Mouse (Mus musculus) hindbrain, embryonic 12.5 days (tissue): ENCODE measurements around the gene Runx1. TPM values are rescaled to one million over a fixed set of nuclear protein-coding genes. Genes with fewer than 3 reads are reported as not detected.

Experiments used
- ATAC-seq: fragments of 200-750 bp; cut with Nextera tagmentation; 2 replicates; pipeline ENCODE4 v1.8.0; 2017; ENCODE audit warnings: moderate TSS enrichment; ENCODE audit not compliant: low FRiP score
- H3K27ac ChIP-seq: fragments of 300-500 bp; sonication (generic); 2 replicates; pipeline ENCODE4 v1.5.1; 2016; ENCODE audit warnings: mild to moderate bottlenecking
- H3K27me3 ChIP-seq: fragments of 300-500 bp; sonication (generic); 2 replicates; pipeline ENCODE4 v1.6.1; 2016; ENCODE audit warnings: mild to moderate bottlenecking
- H3K36me3 ChIP-seq: fragments of 300-500 bp; sonication (generic); 2 replicates; pipeline ENCODE4 v1.6.1; 2016; ENCODE audit warnings: mild to moderate bottlenecking
- H3K4me1 ChIP-seq: fragments of 300-500 bp; sonication (generic); 2 replicates; pipeline ENCODE4 v1.6.1; 2016
- H3K4me2 ChIP-seq: fragments of 300-500 bp; sonication (generic); replicated peaks from 2 replicates; pipeline ENCODE4 v1.6.1; 2016; ENCODE audit warnings: mild to moderate bottlenecking
- H3K4me3 ChIP-seq: fragments of 300-500 bp; sonication (generic); 2 replicates; pipeline ENCODE4 v1.5.1; 2016; ENCODE audit warnings: mild to moderate bottlenecking
- H3K9ac ChIP-seq: fragments of 300-500 bp; sonication (generic); 2 replicates; pipeline ENCODE4 v1.6.1; 2016; ENCODE audit warnings: mild to moderate bottlenecking, moderate library complexity
- H3K9me3 ChIP-seq: fragments of 300-500 bp; sonication (generic); replicated peaks from 2 replicates; pipeline ENCODE4 v1.6.1; 2016; ENCODE audit warnings: mild to moderate bottlenecking
- WGBS: fragments of 180-500 bp; shearing (Covaris S2); methylation state at CpG from one replicate; pipeline ENCODE4 v1.1.7; 2016; 5-methylcytosine and 5-hydroxymethylcytosine counted together
- polyA plus RNA-seq: library from polyadenylated mRNA; unstranded; fragments of >200 nt; fragmentation: Nextera tagmentation; extraction: Ambion mirVana; gene quantifications from 2 replicates; pipeline ENCODE4 v1.2.1, GENCODE M21; 2016

Runx1 gene
- polyA plus RNA-seq, 1 experiment from 2014 or later: 4.4 TPM

DNA sequence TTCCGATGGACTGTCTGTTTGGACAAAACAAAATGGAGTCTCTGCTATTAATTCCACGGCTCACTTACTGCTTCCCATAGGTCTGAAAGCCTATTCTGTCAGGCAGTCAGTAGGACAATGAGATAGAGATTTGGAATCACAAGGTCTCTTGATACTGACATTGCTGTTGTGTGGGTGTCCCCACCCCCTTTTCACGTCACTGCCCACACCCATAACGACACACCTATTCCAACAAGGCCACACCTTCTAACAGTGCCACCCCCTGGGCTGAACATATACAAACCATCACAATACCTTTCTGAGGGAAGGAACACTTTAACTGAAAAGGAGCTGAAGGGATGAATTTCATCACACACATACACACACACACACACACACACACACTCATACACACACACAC is 68.4 kb downstream of the Runx1 start:
- Histone ChIP-seq H3K4me1 (no peaks in the 10 kb centered on the region), H3K36me3 (no peaks in the 10 kb centered on the region), H3K4me3 (no peak overlapping the region), H3K27ac (no peak overlapping the region), H3K9me3 (no peaks in the 10 kb centered on the region), H3K4me2 (no peak overlapping the region), H3K9ac (no peak overlapping the region), H3K27me3 (no peaks in the 10 kb centered on the region)
- ATAC-seq: no peak
- WGBS: 82% methylated on average over 4 of the region's 4 CpGs

- no peaks in the 10 kb centered on the region for H3K27me3 ChIP-seq
- H3K4me2 ChIP-seq: no peak overlapping the region
- H3K4me3 ChIP-seq: no peak overlapping the region
- H3K9ac ChIP-seq: no peak overlapping the region
- H3K4me1 ChIP-seq: no peaks in the 10 kb centered on the region
- H3K27ac ChIP-seq: no peak overlapping the region
- WGBS: 86% methylated on average over 3 of the region's 3 CpGs
- H3K9me3 ChIP-seq: no peaks in the 10 kb centered on the region
- H3K36me3 ChIP-seq: no peaks in the 10 kb centered on the region
- no peak for ATAC-seq
Observed at GRCm38 (mm10) chr16:92753944-92754343, 72.0 kb downstream of the Runx1 start.

DNA sequence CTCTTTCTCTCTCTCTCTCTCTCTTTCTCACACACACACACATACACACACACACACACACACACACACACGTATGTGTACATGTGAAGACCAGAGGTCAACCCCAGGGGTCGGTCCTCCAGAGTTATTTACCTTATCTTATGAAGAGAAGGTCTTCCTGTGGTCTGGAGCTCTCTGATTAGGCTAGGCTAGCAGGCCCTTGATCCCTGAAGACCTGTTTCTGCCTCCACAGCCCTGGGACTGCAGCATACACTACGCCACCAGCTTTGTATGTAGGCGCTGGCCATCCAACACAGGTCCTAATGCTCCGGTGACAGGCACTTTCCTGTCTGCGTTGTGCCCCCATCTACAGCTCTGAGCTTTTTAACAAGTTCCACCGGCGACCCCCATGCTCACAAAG is 72.8 kb downstream of the Runx1 start:
- Histone ChIP-seq H3K36me3 (no peaks in the 10 kb centered on the region), H3K4me2 (no peak overlapping the region), H3K4me3 (no peak overlapping the region), H3K27ac (no peak overlapping the region), H3K4me1 (no peaks in the 10 kb centered on the region), H3K27me3 (no peaks in the 10 kb centered on the region), H3K9me3 (no peaks in the 10 kb centered on the region), H3K9ac (no peak overlapping the region)
- WGBS: 89% methylated on average over 8 of the region's 8 CpGs
- ATAC-seq: no peak

DNA sequence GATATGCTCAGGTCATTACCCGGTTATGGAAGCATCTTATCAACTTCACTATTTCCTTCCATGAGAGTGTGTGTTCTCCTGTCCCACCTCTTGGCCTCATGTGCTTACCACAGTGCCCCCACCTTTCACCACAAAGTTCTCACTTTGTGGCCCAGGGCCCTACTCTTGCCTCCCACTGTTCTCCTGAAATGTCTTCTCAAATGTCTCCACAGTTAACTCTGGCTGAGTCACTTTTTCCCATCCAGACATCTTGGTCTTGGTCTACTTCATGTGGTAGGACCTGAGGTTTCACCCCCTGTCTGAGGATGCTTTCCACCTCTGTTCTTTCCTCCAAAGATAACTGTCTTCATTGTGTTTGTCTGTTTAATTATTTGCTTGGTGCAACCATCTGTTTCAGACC is 77.7 kb downstream of the Runx1 start:
- Histone ChIP-seq H3K4me2 (no peak overlapping the region), H3K27me3 (no peaks in the 10 kb centered on the region), H3K9me3 (no peaks in the 10 kb centered on the region), H3K9ac (no peak overlapping the region), H3K36me3 (no peaks in the 10 kb centered on the region), H3K4me1 (peaks cover 3% of the 10 kb centered on the region; the same call in 1 of the 2 replicates), H3K27ac (no peak overlapping the region), H3K4me3 (no peak overlapping the region)
- 86% methylated on average over 1 of the region's 1 CpGs for WGBS
- ATAC-seq: no peak

DNA sequence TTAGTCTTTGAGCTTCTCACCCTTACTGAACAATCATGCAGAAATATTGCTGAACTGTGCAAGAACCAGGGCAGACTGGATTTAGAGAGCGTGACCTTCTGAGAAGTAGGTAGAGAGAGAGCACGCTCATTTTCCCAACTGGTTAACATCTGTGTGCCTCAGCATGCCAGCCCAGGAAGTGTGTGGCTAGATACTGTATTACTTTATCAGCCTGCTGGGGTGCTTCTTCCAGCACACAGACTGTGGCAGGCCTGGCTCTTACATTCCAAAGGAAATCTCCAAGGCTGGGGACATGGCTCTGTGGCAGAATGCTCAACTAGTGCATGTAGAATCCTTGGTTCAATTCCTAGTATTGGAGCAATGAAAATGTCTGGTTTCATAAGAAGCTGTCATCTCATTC is 78.9 kb downstream of the Runx1 start:
- Histone ChIP-seq H3K4me2 (no peak overlapping the region), H3K4me3 (no peak overlapping the region), H3K27ac (no peak overlapping the region), H3K9ac (no peak overlapping the region), H3K36me3 (no peaks in the 10 kb centered on the region), H3K4me1 (peaks cover 3% of the 10 kb centered on the region; the same call in 1 of the 2 replicates), H3K27me3 (no peaks in the 10 kb centered on the region), H3K9me3 (no peaks in the 10 kb centered on the region)
- no peak for ATAC-seq
- WGBS: 92% methylated on average over 2 of the region's 2 CpGs

- no peaks in the 10 kb centered on the region for H3K27me3 ChIP-seq
- H3K27ac ChIP-seq: no peak overlapping the region
- WGBS: 68% methylated on average over 3 of the region's 3 CpGs
- no peak overlapping the region for H3K4me3 ChIP-seq
- H3K9ac ChIP-seq: no peak overlapping the region
- H3K9me3 ChIP-seq: no peaks in the 10 kb centered on the region
- peaks cover 8% of the 10 kb centered on the region; the same call in 1 of the 2 replicates for H3K4me1 ChIP-seq
- no peaks in the 10 kb centered on the region for H3K36me3 ChIP-seq
- no peak overlapping the region for H3K4me2 ChIP-seq
- no peak for ATAC-seq
Observed at GRCm38 (mm10) chr16:92745239-92745638, 80.7 kb downstream of the Runx1 start.

- H3K4me2 ChIP-seq: no peak overlapping the region
- WGBS: 67% methylated on average over 11 of the region's 12 CpGs
- no peaks in the 10 kb centered on the region for H3K9me3 ChIP-seq
- no peak for ATAC-seq
- H3K4me1 ChIP-seq: peaks cover 8% of the 10 kb centered on the region; the same call in 1 of the 2 replicates
- H3K36me3 ChIP-seq: no peaks in the 10 kb centered on the region
- no peaks in the 10 kb centered on the region for H3K27me3 ChIP-seq
- no peak overlapping the region for H3K9ac ChIP-seq
- H3K4me3 ChIP-seq: no peak overlapping the region
- H3K27ac ChIP-seq: no peak overlapping the region
Observed at GRCm38 (mm10) chr16:92744172-92744777, 81.7 kb downstream of the Runx1 start.

- H3K9me3 ChIP-seq: no peaks in the 10 kb centered on the region
- H3K4me3 ChIP-seq: no peak overlapping the region
- peaks cover 9% of the 10 kb centered on the region; the same call in 1 of the 2 replicates for H3K4me1 ChIP-seq
- H3K36me3 ChIP-seq: no peaks in the 10 kb centered on the region
- 70% methylated on average over 4 of the region's 4 CpGs for WGBS
- no peak overlapping the region for H3K9ac ChIP-seq
- no peak overlapping the region for H3K27ac ChIP-seq
- no peak overlapping the region for H3K4me2 ChIP-seq
- ATAC-seq: no peak
- no peaks in the 10 kb centered on the region for H3K27me3 ChIP-seq
Observed at GRCm38 (mm10) chr16:92743755-92744154, 82.2 kb downstream of the Runx1 start.

GRCm38 (mm10) chr16:92741342-92741741 is 84.6 kb downstream of the Runx1 start:
- ATAC-seq: no peak
- 85% methylated on average over 8 of the region's 8 CpGs for WGBS
- no peak overlapping the region for H3K27ac ChIP-seq
- no peaks in the 10 kb centered on the region for H3K36me3 ChIP-seq
- no peak overlapping the region for H3K9ac ChIP-seq
- peaks cover 12% of the 10 kb centered on the region; the same call in 1 of the 2 replicates for H3K4me1 ChIP-seq
- H3K4me2 ChIP-seq: no peak overlapping the region
- H3K4me3 ChIP-seq: no peak overlapping the region
- no peaks in the 10 kb centered on the region; the same call in 1 of the 2 replicates for H3K27me3 ChIP-seq
- H3K9me3 ChIP-seq: no peaks in the 10 kb centered on the region

GRCm38 (mm10) chr16:92740541-92740940 is 85.4 kb downstream of the Runx1 start:
- H3K9ac ChIP-seq: no peak overlapping the region
- no peak for ATAC-seq
- WGBS: 44% methylated on average over 9 of the region's 9 CpGs

GRCm38 (mm10) chr16:92739997-92740396 is 86.0 kb downstream of the Runx1 start:
- Histone ChIP-seq H3K4me2 (no peak overlapping the region), H3K27ac (no peak overlapping the region), H3K27me3 (no peaks in the 10 kb centered on the region; the same call in 1 of the 2 replicates), H3K4me3 (no peak overlapping the region), H3K4me1 (peaks cover 9% of the 10 kb centered on the region; the same call in 1 of the 2 replicates), H3K9me3 (no peaks in the 10 kb centered on the region), H3K36me3 (no peaks in the 10 kb centered on the region), H3K9ac (no peak overlapping the region)
- ATAC-seq: no peak
- WGBS: 44% methylated on average over 12 of the region's 12 CpGs

More at GRCm38 (mm10) chr16:92740541-92740940, 85.4 kb downstream of the Runx1 start:
- H3K27me3 ChIP-seq: no peaks in the 10 kb centered on the region; the same call in 1 of the 2 replicates
- H3K4me1 ChIP-seq: peaks cover 12% of the 10 kb centered on the region; the same call in 1 of the 2 replicates
- H3K4me3 ChIP-seq: no peak overlapping the region
- H3K27ac ChIP-seq: no peak overlapping the region
- H3K9me3 ChIP-seq: no peaks in the 10 kb centered on the region
- no peak overlapping the region for H3K4me2 ChIP-seq
- no peaks in the 10 kb centered on the region for H3K36me3 ChIP-seq

DNA sequence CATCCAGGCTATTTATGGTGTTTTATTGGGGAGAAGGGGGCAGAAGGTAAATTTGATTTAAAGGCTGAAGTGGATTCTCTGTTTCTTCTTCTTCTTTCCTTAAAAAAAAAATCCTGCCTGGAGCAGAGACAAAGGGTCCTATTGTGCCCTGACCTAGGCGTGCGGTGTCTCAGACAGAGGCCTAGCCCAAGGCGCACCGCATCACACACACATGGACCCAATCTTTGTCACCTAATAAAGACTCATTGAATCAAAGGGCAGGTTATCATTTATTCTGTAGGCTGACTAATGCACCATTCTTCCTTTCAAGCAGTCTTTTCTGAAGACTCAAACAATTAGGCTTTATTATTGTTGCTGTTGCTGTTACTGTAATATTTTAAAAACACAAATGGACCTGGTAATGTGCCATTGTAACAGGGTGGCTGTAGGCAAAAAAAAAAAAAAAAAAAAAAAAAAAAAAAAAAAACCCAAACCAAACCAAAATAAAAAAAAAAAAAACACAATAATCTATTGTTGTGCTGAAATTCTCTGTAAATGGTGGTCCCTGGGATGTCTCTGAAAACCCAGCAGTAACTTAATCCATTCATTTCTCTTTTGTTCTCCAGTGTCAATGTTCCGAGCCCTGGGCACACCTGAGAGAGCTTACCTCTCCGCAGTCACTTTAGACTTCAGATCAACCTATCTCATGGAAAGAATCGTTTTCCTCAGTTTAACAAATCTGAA is 86.7 kb downstream of the Runx1 start:
- H3K27ac ChIP-seq: no peak overlapping the region
- 68% methylated on average over 7 of the region's 7 CpGs for WGBS
- H3K4me3 ChIP-seq: no peak overlapping the region
- H3K27me3 ChIP-seq: no peaks in the 10 kb centered on the region; the same call in 1 of the 2 replicates
- H3K4me1 ChIP-seq: peaks cover 9% of the 10 kb centered on the region; the same call in 1 of the 2 replicates
- no peak for ATAC-seq
- H3K9ac ChIP-seq: no peak overlapping the region
- no peaks in the 10 kb centered on the region for H3K36me3 ChIP-seq
- H3K9me3 ChIP-seq: no peaks in the 10 kb centered on the region
- H3K4me2 ChIP-seq: no peak overlapping the region
